Comparison of ENCODE assay signal across 8 mouse cellular contexts in the genomic region with DNA sequence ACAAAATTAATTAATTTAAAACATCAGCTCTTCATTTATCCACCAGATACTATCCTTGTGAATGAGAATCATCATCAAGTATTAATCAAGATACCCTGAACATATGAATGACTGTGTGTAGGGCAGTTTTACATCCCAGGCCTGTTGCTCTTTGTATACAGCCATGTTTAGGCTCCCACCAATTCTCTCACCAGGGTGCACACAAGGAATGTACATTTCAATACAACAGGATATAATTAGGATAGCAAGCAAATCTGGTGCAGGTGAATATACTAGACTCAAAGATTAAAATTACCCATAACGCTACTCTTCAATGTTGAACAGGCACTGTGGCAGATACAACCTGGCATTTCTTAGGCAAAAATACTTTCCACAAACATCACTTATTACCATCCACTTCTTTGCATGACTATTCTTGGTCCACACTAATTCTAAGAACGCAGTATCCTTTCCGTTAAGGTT. TPM values are rescaled to one million over a fixed set of nuclear protein-coding genes. Genes with fewer than 3 reads are reported as not detected.
DNase-seq lines count a peak whose midpoint lies in the region; ATAC-seq and TF ChIP-seq lines count a peak whose summit lies in the region.

No protein-coding gene starts in this region.

- H3K79me2 ChIP-seq in MEL (ENCODE audit: control insufficient read depth, insufficient read depth, low read length, poor library complexity): peaks cover 63% of the 10 kb centered on the region
- H3K79me2 ChIP-seq in macrophage (ENCODE audit: inconsistent target): peaks cover 81% of the 10 kb centered on the region

- TF ChIP-seq EP300 in MEL (IDR thresholded peaks at IDR 0.05; ENCODE audit: low read depth in 1 of 2, low read length in 2 of 2): peak in 1 of 2 experiments; percentile 60; a peak in 1 of 4 replicates

- WGBS in heart, embryonic 11.5 days (ENCODE audit: insufficient replicate concordance): 9% methylated on average over 3 of the region's 3 CpGs
- 8% methylated on average over 3 of the region's 3 CpGs for WGBS in heart, embryonic 15.5 days
- 29% methylated on average over 1 of the region's 3 CpGs for WGBS in macrophage (ENCODE audit: missing documents)

- no peaks in the 10 kb centered on the region for H3K9me3 ChIP-seq in heart, embryonic 11.5 days (replicated peaks; ENCODE audit: control insufficient read depth, low read length)
- no peaks in the 10 kb centered on the region for H3K9me3 ChIP-seq in MEL (replicated peaks; ENCODE audit: insufficient read depth, low read length)
- H3K9me3 ChIP-seq in heart, embryonic 15.5 days (replicated peaks): no peaks in the 10 kb centered on the region

- ATAC-seq in heart, embryonic 11.5 days (replicated peaks; ENCODE audit: insufficient number of reproducible peaks, low FRiP score, low TSS enrichment): no peak
- ATAC-seq in heart, embryonic 15.5 days (replicated peaks; ENCODE audit: insufficient number of reproducible peaks, insufficient read depth, low FRiP score, low read depth): no peak

- intact Hi-C loops in heart, postnatal 14 days (cut with DNase I): loop anchor here (5.0 kb wide), 1 partner anchor 96 kb away; the partner anchor contains the start of gene Ubb

- no peak for DNase-seq in heart, postnatal 14 days
- DNase-seq in MEL (ENCODE audit: low read depth, low spot score): no peak
- no peak for DNase-seq in gastrocnemius, postnatal 4 days (ENCODE audit: low spot score in 2 of 2)
- DNase-seq in layer of hippocampus, postnatal 25 days (ENCODE audit: extremely low spot score in 1 of 2, low spot score in 1 of 2): no peak
- no peak for DNase-seq in urinary bladder, postnatal 4 days (ENCODE audit: low spot score in 2 of 2)

- H3K4me3 ChIP-seq in heart, embryonic 11.5 days (ENCODE audit: low read depth, low read length): peak overlapping the region; percentile 78
- H3K4me3 ChIP-seq in MEL (ENCODE audit: control insufficient read depth in 1 of 2, insufficient read depth in 1 of 2, low read depth in 2 of 2, low read length in 2 of 2) (peak overlapping the region; percentile 89 to 93), macrophage (ENCODE audit: inconsistent target) (peak overlapping the region; percentile 62)
- peak overlapping the region; percentile 95 for H3K4me3 ChIP-seq in heart, embryonic 15.5 days

- H3K4me2 ChIP-seq in heart, embryonic 11.5 days: peak overlapping the region; percentile 91
- peak overlapping the region; percentile 84 for H3K4me2 ChIP-seq in heart, embryonic 15.5 days

- peak overlapping the region; percentile 98 for H3K27ac ChIP-seq in heart, embryonic 11.5 days (ENCODE audit: low read depth, low read length)
- H3K27ac ChIP-seq in MEL (ENCODE audit: control insufficient read depth, low read depth, low read length) (peak overlapping the region; percentile 97), macrophage (peak overlapping the region; percentile 46; the same call in 1 of the 2 replicates)
- peak overlapping the region; percentile 99 for H3K27ac ChIP-seq in heart, embryonic 15.5 days

- peak overlapping the region; percentile 92 for H3K9ac ChIP-seq in heart, embryonic 11.5 days (ENCODE audit: low read depth, low read length)
- peak overlapping the region; percentile 98 for H3K9ac ChIP-seq in MEL (ENCODE audit: control insufficient read depth, low read depth, low read length, poor library complexity, severe bottlenecking)
- peak overlapping the region; percentile 100 for H3K9ac ChIP-seq in heart, embryonic 15.5 days

- no peak for TF ChIP-seq POLR2A in MEL (IDR thresholded peaks at IDR 0.05; ENCODE audit: control insufficient read depth in 1 of 2, insufficient read depth in 1 of 2, low read depth in 1 of 2, low read length in 2 of 2, poor library complexity in 1 of 2)

- H3K36me3 ChIP-seq in heart, embryonic 11.5 days (ENCODE audit: control insufficient read depth, insufficient read depth, low read length): no peaks in the 10 kb centered on the region
- peaks cover 7 to 30% of the 10 kb centered on the region in 2 experiments for H3K36me3 ChIP-seq in MEL (ENCODE audit: control insufficient read depth in 1 of 2, insufficient read depth in 2 of 2, low read length in 2 of 2)
- H3K36me3 ChIP-seq in heart, embryonic 15.5 days: no peaks in the 10 kb centered on the region
- H3K36me3 ChIP-seq in macrophage (ENCODE audit: inconsistent target): no peaks in the 10 kb centered on the region

- H3K4me1 ChIP-seq in heart, embryonic 11.5 days (ENCODE audit: control insufficient read depth, insufficient read depth, low read length): peaks cover 5% of the 10 kb centered on the region; the same call in 1 of the 2 replicates
- peaks cover 10 to 14% of the 10 kb centered on the region in 2 experiments for H3K4me1 ChIP-seq in MEL (ENCODE audit: control insufficient read depth in 1 of 2, insufficient read depth in 2 of 2, low read length in 2 of 2)
- H3K4me1 ChIP-seq in heart, embryonic 15.5 days (replicated peaks): peaks cover 18% of the 10 kb centered on the region

- H3K27me3 ChIP-seq in heart, embryonic 11.5 days (ENCODE audit: control insufficient read depth, insufficient read depth, low read length): no peaks in the 10 kb centered on the region
- H3K27me3 ChIP-seq in MEL (ENCODE audit: control insufficient read depth in 1 of 2, insufficient read depth in 2 of 2, low read length in 2 of 2): no peaks in the 10 kb centered on the region
- no peaks in the 10 kb centered on the region for H3K27me3 ChIP-seq in heart, embryonic 15.5 days

- TF ChIP-seq CTCF in MEL (IDR thresholded peaks at IDR 0.05 in 2 of 3, conservative IDR thresholded peaks at IDR 0.05 in 1 of 3; ENCODE audit: control insufficient read depth in 1 of 3, insufficient read depth in 1 of 3, low read depth in 2 of 3, low read length in 3 of 3, poor library complexity in 1 of 3, severe bottlenecking in 1 of 3): no peak

- TF ChIP-seq RAD21 in MEL (IDR thresholded peaks at IDR 0.05; ENCODE audit: low read depth, low read length): no peak

TF ChIP-seq in MEL, 35 proteins besides CTCF, POLR2A, EP300 and RAD21:
- no peak for TF ChIP-seq ZC3H11A (IDR thresholded peaks at IDR 0.05; ENCODE audit: low read depth, low read length)
- TF ChIP-seq TBP (IDR thresholded peaks at IDR 0.05; ENCODE audit: low read depth, low read length): no peak
- TF ChIP-seq MYC (IDR thresholded peaks at IDR 0.05; ENCODE audit: low read depth, low read length): 0 out of 2 replicates have a peak, but pooled peaks have one; percentile 31
- TF ChIP-seq E2F4 (IDR thresholded peaks at IDR 0.05; ENCODE audit: borderline replicate concordance, low read depth, low read length): no peak
- no peak for TF ChIP-seq MEF2A (IDR thresholded peaks at IDR 0.05; ENCODE audit: extremely low read depth, insufficient replicate concordance, low read depth, low read length, poor library complexity, severe bottlenecking)
TF ChIP-seq in MEL: peak in this region for 1.

RNA-seq across cellular contexts. Expression of gene Pigl, which starts 2.2 kb away (rescaled TPM):
- polyA plus RNA-seq in heart, embryonic 11.5 days (2014; fragmentation: Nextera tagmentation; extraction: Ambion mirVana): 14.0 and 15.1 TPM in 2 replicates
- 1 to 10 TPM; 3.8 to 4.3 TPM for total RNA-seq in heart, postnatal 14 days (2021)
- total RNA-seq in MEL (2012; rRNA removed): 1.6 and 2.0 TPM in 2 replicates
- polyA plus RNA-seq in MEL (2012; ENCODE audit: insufficient read depth in 1 of 2, insufficient read length in 2 of 2, low read depth in 1 of 2, low replicate concordance in 2 of 2, missing spikeins in 1 of 2) (1 to 10 TPM in 1 of 2 experiments, not detected in 1; 4.1 TPM), macrophage (2018) (2.9 to 5.2 TPM (median 5.0 TPM) in 3 replicates)
- polyA plus RNA-seq in heart, embryonic 15.5 days (2015; fragmentation: Nextera tagmentation; extraction: Ambion mirVana): 5.1 and 7.2 TPM in 2 replicates
- 1 to 10 TPM in 23 of 26 experiments, under 1 TPM in 3; 0.53 to 8.4 (median 4.3) TPM for total RNA-seq in macrophage (2018; cell fraction: chromatin; rRNA removed)
- 1 to 10 TPM; 2.6 to 7.1 (median 4.9) TPM for total RNA-seq in macrophage (2018; cell fraction: cytosol; rRNA removed)
- total RNA-seq in macrophage (2018; cell fraction: nucleus; rRNA removed): 10 to 100 TPM in 1 of 26 experiments, 1 to 10 TPM in 25; 1.1 to 10.6 (median 5.7) TPM
- 1 to 10 TPM; 5.3 to 6.2 TPM for total RNA-seq in gastrocnemius, postnatal 4 days (2021)
- 1 to 10 TPM; 6.0 to 7.5 TPM for total RNA-seq in layer of hippocampus, postnatal 25 days (2021)

RNA-seq across cellular contexts. Expression of gene Ncor1, which starts 2.3 kb away (rescaled TPM):
- 128 and 149 TPM in 2 replicates for polyA plus RNA-seq in heart, embryonic 11.5 days (2014; fragmentation: Nextera tagmentation; extraction: Ambion mirVana)
- total RNA-seq in heart, postnatal 14 days (2021): 100 to 1,000 TPM; 132 to 136 TPM
- total RNA-seq in MEL (2012; rRNA removed): 71.8 and 90.7 TPM in 2 replicates
- 100 to 1,000 TPM; 188 to 250 TPM for polyA plus RNA-seq in MEL (2012; ENCODE audit: insufficient read depth in 1 of 2, insufficient read length in 2 of 2, low read depth in 1 of 2, low replicate concordance in 2 of 2, missing spikeins in 1 of 2)
- 112 and 113 TPM in 2 replicates for polyA plus RNA-seq in heart, embryonic 15.5 days (2015; fragmentation: Nextera tagmentation; extraction: Ambion mirVana)
- total RNA-seq in macrophage (2018; cell fraction: chromatin; rRNA removed): 100 to 1,000 TPM; 208 to 751 (median 645) TPM
- 100 to 1,000 TPM; 122 to 216 (median 168) TPM for total RNA-seq in macrophage (2018; cell fraction: cytosol; rRNA removed)
- total RNA-seq in macrophage (2018; cell fraction: nucleus; rRNA removed): 100 to 1,000 TPM; 151 to 495 (median 323) TPM
- 110 to 316 TPM (median 118 TPM) in 3 replicates for polyA plus RNA-seq in macrophage (2018)
- 100 to 1,000 TPM; 169 to 170 TPM for total RNA-seq in gastrocnemius, postnatal 4 days (2021)
- total RNA-seq in layer of hippocampus, postnatal 25 days (2021): 100 to 1,000 TPM; 251 to 321 TPM

Comparison
In these comparisons a context has a peak if more than half of its experiments do, and no peak if none do; other contexts are left out.
1. H3K27ac ChIP-seq: peak in every context shown above with its lines; median percentile 99 in heart, embryonic 15.5 days; 98 in heart, embryonic 11.5 days; 97 in MEL; 46 in macrophage.